Mouse (Mus musculus): ENCODE results near the gene Aldh1a3. TPM values are rescaled to one million over a fixed set of nuclear protein-coding genes. Genes with fewer than 3 reads are reported as not detected.

The Aldh1a3 gene
- total and polyA plus RNA-seq, 3 experiments, result 0.35 to 4.6 (median 1.0) TPM

- H3K27ac ChIP-seq (ENCODE audit: insufficient read depth, low read depth), result no peak overlapping the region
- H3K4me3 ChIP-seq (replicated peaks in 1 of 3; ENCODE audit: low read depth in 2 of 3, low read length in 2 of 3, poor library complexity in 1 of 3), result no peak overlapping the region
- no peaks in the 10 kb centered on the region for H3K9me3 ChIP-seq (replicated peaks; ENCODE audit: low read length)
- H3K79me2 ChIP-seq (replicated peaks; ENCODE audit: control insufficient read depth, extremely low read depth, insufficient read depth, poor library complexity, severe bottlenecking), result no peaks in the 10 kb centered on the region
- peaks cover 75% of the 10 kb centered on the region for H3K27me3 ChIP-seq (replicated peaks)
- no peaks in the 10 kb centered on the region for H3K36me3 ChIP-seq (replicated peaks in 1 of 2; ENCODE audit: control insufficient read depth in 1 of 2, insufficient read depth in 1 of 2, low read length in 1 of 2)
- DNase-seq (ENCODE audit: extremely low read depth), result no peak
- dilution Hi-C loops (cut with MboI; ENCODE audit: extremely low pct_ligation_motif_present, extremely low pct_unique_long_range_greater_than_20kb, low sequenced_read_pairs), result no loop called here
- TF ChIP-seq HCFC1 (IDR thresholded peaks at IDR 0.05; ENCODE audit: low read depth, low read length) (no peak), CHD1 (IDR thresholded peaks at IDR 0.05; ENCODE audit: low read depth, low read length) (no peak), JUND (conservative IDR thresholded peaks at IDR 0.05; ENCODE audit: low read depth, low read length) (no peak), BHLHE40 (IDR thresholded peaks at IDR 0.05; ENCODE audit: low read depth, low read length) (no peak), CTCF (conservative IDR thresholded peaks at IDR 0.05 in 1 of 2, IDR thresholded peaks at IDR 0.05 in 1 of 2; ENCODE audit: low read depth in 2 of 2, low read length in 2 of 2) (no peak)
- no peak overlapping the region for H3K9ac ChIP-seq (ENCODE audit: insufficient read depth, low read depth)
- in situ Hi-C loops (cut with MboI; ENCODE audit: low pct_ligation_motif_present, low pct_unique_long_range_greater_than_20kb, low sequenced_read_pairs), result no loop called here
- H3K4me2 ChIP-seq (ENCODE audit: insufficient read depth, low read depth, poor library complexity, severe bottlenecking), result no peak overlapping the region
- no peaks in the 10 kb centered on the region for H3K4me1 ChIP-seq (ENCODE audit: control insufficient read depth in 1 of 2, insufficient read depth in 2 of 2)
Measured at GRCm38 (mm10) chr7:66418981-66419380, 8.3 kb downstream of the Aldh1a3 start.

GRCm38 (mm10) chr7:66416829-66417228 is 10.5 kb downstream of the Aldh1a3 start:
- Histone ChIP-seq H3K9ac (ENCODE audit: insufficient read depth, low read depth) (no peak overlapping the region), H3K4me3 (replicated peaks in 1 of 3; ENCODE audit: low read depth in 2 of 3, low read length in 2 of 3, poor library complexity in 1 of 3) (no peak overlapping the region), H3K4me2 (ENCODE audit: insufficient read depth, low read depth, poor library complexity, severe bottlenecking) (no peak overlapping the region), H3K36me3 (replicated peaks in 1 of 2; ENCODE audit: control insufficient read depth in 1 of 2, insufficient read depth in 1 of 2, low read length in 1 of 2) (no peaks in the 10 kb centered on the region), H3K79me2 (replicated peaks; ENCODE audit: control insufficient read depth, extremely low read depth, insufficient read depth, poor library complexity, severe bottlenecking) (no peaks in the 10 kb centered on the region), H3K27ac (ENCODE audit: insufficient read depth, low read depth) (no peak overlapping the region), H3K9me3 (replicated peaks; ENCODE audit: low read length) (no peaks in the 10 kb centered on the region), H3K4me1 (ENCODE audit: control insufficient read depth in 1 of 2, insufficient read depth in 2 of 2) (no peaks in the 10 kb centered on the region), H3K27me3 (replicated peaks) (peaks cover 82% of the 10 kb centered on the region)
- dilution Hi-C loops (cut with MboI; ENCODE audit: extremely low pct_ligation_motif_present, extremely low pct_unique_long_range_greater_than_20kb, low sequenced_read_pairs) (no loop called here), in situ Hi-C loops (cut with MboI; ENCODE audit: low pct_ligation_motif_present, low pct_unique_long_range_greater_than_20kb, low sequenced_read_pairs) (no loop called here)
- DNase-seq (ENCODE audit: extremely low read depth), result no peak
- no peak for TF ChIP-seq SMC3 (IDR thresholded peaks at IDR 0.05; ENCODE audit: low read depth, low read length)
- TF ChIP-seq ELF1 (IDR thresholded peaks at IDR 0.05; ENCODE audit: low read depth, low read length), result no peak
- no peak for TF ChIP-seq UBTF (IDR thresholded peaks at IDR 0.05; ENCODE audit: low read depth, low read length)
- TF ChIP-seq TCF12 (IDR thresholded peaks at IDR 0.05; ENCODE audit: low read depth, low read length), result no peak
- no peak for TF ChIP-seq HCFC1 (IDR thresholded peaks at IDR 0.05; ENCODE audit: low read depth, low read length)
- TF ChIP-seq CHD2 (IDR thresholded peaks at IDR 0.05; ENCODE audit: low read length), result no peak
- no peak for TF ChIP-seq RCOR1 (conservative IDR thresholded peaks at IDR 0.05; ENCODE audit: low read depth, low read length)
- TF ChIP-seq RAD21 (IDR thresholded peaks at IDR 0.05; ENCODE audit: low read depth, low read length), result no peak
- TF ChIP-seq CTCF (conservative IDR thresholded peaks at IDR 0.05 in 1 of 2, IDR thresholded peaks at IDR 0.05 in 1 of 2; ENCODE audit: low read depth in 2 of 2, low read length in 2 of 2), result no peak
- TF ChIP-seq IRF4 (IDR thresholded peaks at IDR 0.05; ENCODE audit: low read depth, low read length), result no peak
- no peak for TF ChIP-seq TBP (conservative IDR thresholded peaks at IDR 0.05; ENCODE audit: low read depth, low read length)
- no peak for TF ChIP-seq MAFK (IDR thresholded peaks at IDR 0.05; ENCODE audit: insufficient replicate concordance, low read length)
- no peak for TF ChIP-seq JUN (IDR thresholded peaks at IDR 0.05; ENCODE audit: insufficient read depth, low read depth, low read length)
- no peak for TF ChIP-seq ETS1 (conservative IDR thresholded peaks at IDR 0.05; ENCODE audit: low read depth, low read length)
- no peak for TF ChIP-seq MEF2A (IDR thresholded peaks at IDR 0.05; ENCODE audit: borderline replicate concordance, low read depth, low read length)
- no peak for TF ChIP-seq ZMIZ1 (IDR thresholded peaks at IDR 0.05; ENCODE audit: low read depth, low read length)
